Mouse (Mus musculus) left cerebral cortex, adult 2 months (tissue): ENCODE data around the gene Igfbp3. TPM values are rescaled to one million over a fixed set of nuclear protein-coding genes. Genes with fewer than 3 reads are reported as not detected.

Experiments
- DNase-seq, 2 experiments: peaks; one replicate each; pipeline ENCODE4 v3.0.0; 2021 to 2022; ENCODE audit warnings: low spot score in 2 of 2, mixed read lengths in 1 of 2; ENCODE audit errors: extremely low spot score in 1 of 2
- H3K27ac ChIP-seq: fragments of 200-600 bp; 2 replicates; pipeline ENCODE4 v1.8.1; 2022
- H3K4me3 ChIP-seq: fragments of 200-600 bp; 2 replicates; pipeline ENCODE4 v1.8.1; 2022
- CTCF ChIP-seq: fragments of 200-600 bp; IDR thresholded peaks from 2 replicates; pipeline ENCODE4 v1.8.1; 2022; ENCODE audit warnings: antibody characterized with exemption, mild to moderate bottlenecking, moderate library complexity
- intact Hi-C: fragments of 180-260 bp; cut with DNase I; formaldehyde crosslinking; loops from one replicate; pipeline ENCODE4 v1.15.1; 2025
- long read RNA-seq, 2 experiments: library from polyadenylated mRNA; stranded (forward); transcript quantifications; one replicate each; pipeline ENCODE4 v2.0.0; 2021; ENCODE audit warnings: borderline mapping rate in 2 of 2
- total RNA-seq, 2 experiments: library from RNA; stranded (reverse); gene quantifications; 2 replicates each; pipeline ENCODE4 v1.2.3; 2021

The Igfbp3 gene
- 1 to 10 TPM; 7.2 to 9.0 TPM for total RNA-seq
- long read RNA-seq, experiment 1, transcript Igfbp3-201 (5 exons, 2,421 nt), result major isoform, 17 of 18 reads
- long read RNA-seq, experiment 1, partial matches to known transcripts, result 0 of 18 reads
- long read RNA-seq, experiment 1, other reads (novel, unspliced or antisense), result 1 of 18 reads
- long read RNA-seq, experiment 2, transcript Igfbp3-201 (5 exons, 2,421 nt), result major isoform, 13 of 14 reads
- long read RNA-seq, experiment 2, partial matches to known transcripts, result 0 of 14 reads
- long read RNA-seq, experiment 2, other reads (novel, unspliced or antisense), result 1 of 14 reads

DNA sequence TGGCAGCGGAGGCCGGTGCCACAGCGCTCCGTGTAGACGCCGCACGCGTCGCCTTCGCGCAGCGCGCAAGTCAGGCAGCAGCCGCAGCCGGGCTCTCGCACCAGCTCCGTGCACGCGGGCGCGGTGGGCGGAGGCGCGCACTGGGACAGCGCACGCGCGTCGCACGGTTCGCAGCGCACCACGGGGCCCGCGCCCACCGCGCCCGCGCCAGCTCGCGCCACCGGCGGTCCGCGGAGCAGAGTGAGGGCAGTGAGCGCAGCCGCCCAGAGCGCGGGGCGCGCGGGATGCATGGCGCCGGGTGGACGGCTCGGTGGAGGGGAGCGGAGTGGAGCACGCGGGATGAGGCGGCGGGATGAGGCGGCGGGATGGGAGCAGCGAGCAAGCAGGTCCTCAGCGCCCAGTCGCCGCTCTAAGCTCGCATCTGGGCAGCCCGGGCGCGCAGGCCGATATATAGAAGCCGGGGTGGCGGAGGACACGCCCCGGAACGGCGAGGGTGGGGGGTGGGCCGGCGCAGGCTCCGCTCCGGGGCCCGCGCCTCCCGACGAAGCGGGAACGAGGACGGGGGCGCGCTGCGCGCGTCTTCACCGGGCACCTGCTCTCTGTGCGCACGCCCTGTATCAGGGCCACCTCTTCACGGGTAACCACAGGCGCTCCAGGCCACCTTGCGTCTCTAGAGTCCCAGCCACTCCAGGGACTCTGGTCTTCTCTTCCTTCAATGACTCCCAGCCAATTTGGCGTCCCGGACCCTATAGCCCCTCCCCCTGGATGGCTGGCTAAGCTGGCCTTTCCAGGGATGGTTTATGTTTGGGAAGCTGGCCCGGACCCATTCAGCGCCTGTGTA is at the start of gene Igfbp3:
Igfbp3 (minus strand) TSS at position 423 of the 841 bp plus-strand sequence.
- H3K4me3 ChIP-seq, result peak within 1 kb of the TSS; percentile 64
- TF ChIP-seq CTCF, result no peak
- DNase-seq, result peak; percentile 87 to 88
- H3K27ac ChIP-seq, result peak within 1 kb of the TSS; percentile 90
- intact Hi-C loops, result loop anchor here (2.0 to 10.0 kb wide), 4 partner anchors 123 to 1089 kb away; no protein-coding TSS in a partner anchor

- intact Hi-C loops, result no loop called here
- Histone ChIP-seq H3K27ac (no peak overlapping the region), H3K4me3 (no peak overlapping the region)
- no peak for DNase-seq
- TF ChIP-seq CTCF, result no peak
These were observed 37.1 kb upstream of the Igfbp3 start for GRCm38 (mm10) chr11:7250870-7251269.

DNA sequence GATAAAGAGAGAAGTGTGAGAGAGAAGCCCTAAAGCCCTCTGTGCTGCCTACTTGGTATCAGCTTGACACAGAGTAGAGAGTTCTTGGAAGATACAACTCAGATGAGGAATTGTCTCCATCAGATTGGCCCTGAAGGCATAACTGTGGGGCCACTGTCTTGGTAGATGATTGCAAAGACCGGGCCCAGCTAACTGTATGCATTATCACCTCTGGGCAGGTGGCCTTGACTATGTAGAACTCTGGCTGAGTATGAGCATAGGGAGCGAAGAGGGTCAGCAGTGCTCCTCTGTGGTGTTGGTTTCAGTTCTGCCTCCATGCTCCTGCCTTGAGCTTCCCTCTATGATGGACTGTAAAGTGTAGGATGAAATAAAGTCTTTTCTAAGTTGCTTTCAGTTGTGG is 36.7 kb upstream of the Igfbp3 start:
- no peak for TF ChIP-seq CTCF
- no peak overlapping the region for H3K27ac ChIP-seq
- H3K4me3 ChIP-seq, result no peak overlapping the region
- intact Hi-C loops, result no loop called here
- DNase-seq, result no peak

GRCm38 (mm10) chr11:7244782-7245181 is 31.1 kb upstream of the Igfbp3 start:
- no peak for TF ChIP-seq CTCF
- DNase-seq, result no peak
- no peak overlapping the region for H3K27ac ChIP-seq
- H3K4me3 ChIP-seq, result no peak overlapping the region
- intact Hi-C loops, result no loop called here

DNA sequence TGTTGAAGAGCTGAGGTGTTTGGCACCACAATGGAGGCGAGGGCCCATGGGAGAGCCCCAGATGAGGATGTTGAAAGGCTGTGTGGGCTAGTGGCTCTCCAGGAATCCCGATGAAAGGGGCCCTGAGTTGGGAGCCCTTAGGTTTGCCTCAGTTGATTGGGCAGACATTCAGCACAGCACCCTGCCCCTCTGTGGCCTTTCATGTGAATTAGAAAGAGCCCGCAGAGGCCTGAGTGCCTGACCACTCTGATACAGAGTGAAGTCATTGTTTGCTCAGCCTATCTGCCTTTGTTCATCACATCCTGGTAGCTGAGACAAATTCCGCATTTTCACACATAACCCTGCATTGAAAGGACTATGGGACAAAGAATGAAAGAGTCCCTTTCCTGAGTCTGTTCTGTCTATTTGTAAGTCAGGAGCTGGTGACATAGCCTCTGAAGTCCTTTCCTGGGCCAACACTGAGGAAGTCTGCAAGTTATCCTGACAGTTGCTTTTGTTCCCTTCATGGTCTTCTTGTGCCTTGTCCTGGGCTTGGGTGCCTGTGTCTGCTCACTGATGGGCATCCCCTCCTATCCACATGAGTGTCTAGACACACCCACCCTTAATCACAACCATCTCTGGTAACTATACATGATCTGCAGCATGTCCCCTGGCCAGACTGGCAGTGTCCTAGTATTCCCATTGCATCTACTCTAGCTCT is 25.5 kb upstream of the Igfbp3 start:
- no peak overlapping the region for H3K27ac ChIP-seq
- no peak for TF ChIP-seq CTCF
- intact Hi-C loops, result no loop called here
- no peak for DNase-seq
- H3K4me3 ChIP-seq, result no peak overlapping the region

- intact Hi-C loops, result no loop called here
- DNase-seq, result no peak
- no peak overlapping the region for H3K27ac ChIP-seq
- no peak for TF ChIP-seq CTCF
- no peak overlapping the region for H3K4me3 ChIP-seq
These were observed 24.8 kb upstream of the Igfbp3 start for GRCm38 (mm10) chr11:7238546-7238945.

GRCm38 (mm10) chr11:7237712-7238111 is 24.0 kb upstream of the Igfbp3 start:
- Histone ChIP-seq H3K27ac (no peak overlapping the region), H3K4me3 (no peak overlapping the region)
- DNase-seq, result no peak
- intact Hi-C loops, result no loop called here
- no peak for TF ChIP-seq CTCF

GRCm38 (mm10) chr11:7236751-7237150 is 23.0 kb upstream of the Igfbp3 start:
- intact Hi-C loops, result no loop called here
- DNase-seq, result no peak
- no peak for TF ChIP-seq CTCF
- Histone ChIP-seq H3K4me3 (no peak overlapping the region), H3K27ac (no peak overlapping the region)

GRCm38 (mm10) chr11:7234981-7235609 is 21.4 kb upstream of the Igfbp3 start:
- no peak for DNase-seq
- no peak for TF ChIP-seq CTCF
- Histone ChIP-seq H3K4me3 (no peak overlapping the region), H3K27ac (no peak overlapping the region)
- intact Hi-C loops, result no loop called here

GRCm38 (mm10) chr11:7234436-7234835 is 20.7 kb upstream of the Igfbp3 start:
- TF ChIP-seq CTCF, result no peak

DNA sequence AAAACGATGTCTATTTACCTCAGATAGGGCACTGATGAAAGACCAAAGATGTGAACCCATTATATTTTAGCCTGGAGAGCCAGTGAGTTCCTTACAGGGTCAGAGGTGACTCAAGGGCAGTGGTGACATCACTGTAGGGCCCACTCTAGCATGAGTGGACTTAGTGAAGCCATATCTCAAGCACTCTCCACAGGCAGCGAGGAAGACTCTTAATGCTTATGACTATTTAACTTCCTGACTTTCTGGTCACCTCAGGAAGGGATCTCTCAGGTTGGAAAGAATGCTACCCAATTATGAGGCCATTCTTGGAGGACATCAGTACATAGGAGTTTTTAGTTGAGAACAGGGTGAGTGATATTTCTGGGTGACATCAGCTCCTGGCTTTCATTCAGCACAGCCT is 19.6 kb upstream of the Igfbp3 start:
- Histone ChIP-seq H3K4me3 (no peak overlapping the region), H3K27ac (no peak overlapping the region)
- no peak for DNase-seq
- no peak for TF ChIP-seq CTCF
- intact Hi-C loops, result no loop called here

More at GRCm38 (mm10) chr11:7234436-7234835, 20.7 kb upstream of the Igfbp3 start:
- Histone ChIP-seq H3K27ac (no peak overlapping the region), H3K4me3 (no peak overlapping the region)
- intact Hi-C loops, result no loop called here
- DNase-seq, result no peak
